ENCODE assay signal across 30 mouse cellular contexts in genomic region chr1:40590931-40591330, GRCm38 (mm10). TPM values are rescaled to one million over a fixed set of nuclear protein-coding genes. Genes with fewer than 3 reads are reported as not detected.
DNase-seq lines count a peak whose midpoint lies in the region; ATAC-seq and TF ChIP-seq lines count a peak whose summit lies in the region.
"Had no signal": no experiment of that assay in that cellular context is flagged by ENCODE, and none has a peak within 500 bp of the region (broad histone marks: within the 10 kb centered on the region; RNA-seq: fewer than 3 reads in every experiment).

No protein-coding gene starts in this region.

- WGBS in lung, adult 2 months, result 77% methylated on average over 4 of the region's 4 CpGs
- 81% methylated on average over 4 of the region's 4 CpGs for WGBS in stomach, postnatal 0 days

- DNase-seq in gastrocnemius, adult 18-20 months (ENCODE audit: low spot score), result peak; percentile 15
- DNase-seq in gastrocnemius, postnatal 4 days (ENCODE audit: low spot score in 2 of 2), result no peak
- DNase-seq in lung, adult 18-20 months, result peak; percentile 27 to 34
- no peak for DNase-seq in lung, adult 2 months
- no peak for DNase-seq in stomach, postnatal 0 days (ENCODE audit: low spot score)
- no peak for DNase-seq in neural tube, embryonic 10.5 days (ENCODE audit: extremely low spot score, low spot score)
- DNase-seq: adrenal gland, adult 2 months; adrenal gland, postnatal 14 days; cerebellum, adult 11 months; cerebellum, adult 2 months; cerebellum, adult 9-11 months; cerebellum, postnatal 25 days; gastrocnemius, postnatal 25 days; heart, adult 18-20 months; heart, postnatal 10 days; heart, postnatal 4 days had no signal

- no peak for TF ChIP-seq EP300 in stomach, postnatal 0 days (optimal IDR thresholded peaks at IDR 0.05)

- TF ChIP-seq CTCF in lung, adult 2 months (IDR thresholded peaks at IDR 0.05; ENCODE audit: insufficient read depth, low read length), result no peak
- no peak for TF ChIP-seq CTCF in stomach, postnatal 0 days (IDR thresholded peaks at IDR 0.05; ENCODE audit: low read depth)

- H3K9ac ChIP-seq in stomach, postnatal 0 days (ENCODE audit: low read length), result no peak overlapping the region
- H3K9ac ChIP-seq: embryonic facial prominence, embryonic 13.5 days; forebrain, embryonic 13.5 days; heart, embryonic 12.5 days; heart, embryonic 15.5 days; hindbrain, embryonic 14.5 days had no signal

- no peaks in the 10 kb centered on the region for H3K4me1 ChIP-seq in lung, adult 2 months (ENCODE audit: control insufficient read depth, insufficient read depth, low read length)
- no peaks in the 10 kb centered on the region for H3K4me1 ChIP-seq in stomach, postnatal 0 days (replicated peaks; ENCODE audit: control insufficient read depth, insufficient read depth)
- H3K4me1 ChIP-seq: forebrain, embryonic 10.5 days; forebrain, embryonic 13.5 days; heart, embryonic 12.5 days; heart, embryonic 15.5 days had no signal

- no peak for TF ChIP-seq POLR2A in lung, adult 2 months (IDR thresholded peaks at IDR 0.05; ENCODE audit: borderline replicate concordance, extremely low read depth, low read depth, low read length)

- H3K4me3 ChIP-seq in lung, adult 2 months (replicated peaks; ENCODE audit: extremely low read depth, low read depth, low read length), result no peak overlapping the region
- H3K4me3 ChIP-seq in stomach, postnatal 0 days (ENCODE audit: low read depth, low read length), result no peak overlapping the region
- H3K4me3 ChIP-seq: embryonic facial prominence, embryonic 13.5 days; forebrain, embryonic 10.5 days; forebrain, embryonic 13.5 days; heart, embryonic 12.5 days; heart, embryonic 15.5 days had no signal

- no peak overlapping the region for H3K27ac ChIP-seq in stomach, postnatal 0 days (replicated peaks)
- H3K27ac ChIP-seq: embryonic facial prominence, embryonic 13.5 days; forebrain, embryonic 10.5 days; forebrain, embryonic 13.5 days; heart, embryonic 15.5 days; hindbrain, embryonic 14.5 days; hindbrain, postnatal 0 days had no signal

- H3K9me3 ChIP-seq in stomach, postnatal 0 days (ENCODE audit: control insufficient read depth, low read length), result no peaks in the 10 kb centered on the region
- H3K9me3 ChIP-seq: embryonic facial prominence, embryonic 13.5 days; forebrain, embryonic 10.5 days; forebrain, embryonic 13.5 days; heart, embryonic 12.5 days; heart, embryonic 15.5 days had no signal

- no peak overlapping the region for H3K4me2 ChIP-seq in stomach, postnatal 0 days (replicated peaks; ENCODE audit: low read depth)
- H3K4me2 ChIP-seq: embryonic facial prominence, embryonic 13.5 days; forebrain, embryonic 13.5 days; heart, embryonic 12.5 days; heart, embryonic 15.5 days; hindbrain, embryonic 14.5 days had no signal

- no peaks in the 10 kb centered on the region for H3K36me3 ChIP-seq in stomach, postnatal 0 days (ENCODE audit: control insufficient read depth, insufficient read depth, low read length)
- H3K36me3 ChIP-seq: embryonic facial prominence, embryonic 13.5 days; forebrain, embryonic 10.5 days; heart, embryonic 12.5 days; heart, embryonic 15.5 days had no signal

- 0 out of 2 replicates have a peak, but pooled peaks have one; percentile 33 for ATAC-seq in granulocyte monocyte progenitor cell, adult 5-6 weeks (replicated peaks; ENCODE audit: poor library complexity, severe bottlenecking)
- ATAC-seq in stomach, postnatal 0 days (ENCODE audit: low FRiP score, low TSS enrichment), result 0 out of 2 replicates have a peak, but pooled peaks have one; percentile 14
- ATAC-seq: CD4-positive, CD25-positive, alpha-beta regulatory T cell, adult 4 months; forebrain, embryonic 13.5 days; forebrain, embryonic 16.5 days; hindbrain, postnatal 0 days; inflammation-experienced regulatory T-cells, adult 6 months had no signal

- H3K27me3 ChIP-seq in stomach, postnatal 0 days (ENCODE audit: control insufficient read depth, insufficient read depth, low read length), result no peaks in the 10 kb centered on the region
- H3K27me3 ChIP-seq: embryonic facial prominence, embryonic 13.5 days; forebrain, embryonic 13.5 days; heart, embryonic 12.5 days; heart, embryonic 15.5 days had no signal

RNA-seq across cellular contexts. Expression of gene Slc9a4, which starts 11.1 kb away (rescaled TPM):
- total RNA-seq in gastrocnemius, adult 18-20 months (2021), result under 1 TPM; 0.30 to 0.59 TPM
- total RNA-seq in gastrocnemius, postnatal 4 days (2021), result under 1 TPM in 1 of 2 experiments, not detected in 1; 0.26 TPM
- polyA plus RNA-seq in lung, adult 2 months (2012; rRNA removed), result 1.7 and 2.0 TPM in 2 replicates
- not detected in 2 replicates for total RNA-seq in granulocyte monocyte progenitor cell, adult 5-6 weeks (2014; fragmentation: Nextera tagmentation)
- total RNA-seq in granulocyte monocyte progenitor cell, adult 5-6 weeks (2017), result not detected in 2 replicates
- 27.4 and 31.4 TPM in 2 replicates for polyA plus RNA-seq in stomach, postnatal 0 days (2015; fragmentation: Nextera tagmentation; extraction: Ambion mirVana)
- total RNA-seq: adrenal gland, adult 2 months; adrenal gland, postnatal 14 days; common myeloid progenitor, adult 5-6 weeks; heart, postnatal 10 days; heart, postnatal 4 days; MEL had no signal
- polyA plus RNA-seq: adrenal gland, adult 2 months; CD4-positive, CD25-positive, alpha-beta regulatory T cell, adult 4 months; embryonic facial prominence, embryonic 13.5 days; forebrain, embryonic 10.5 days; forebrain, embryonic 13.5 days; heart, embryonic 12.5 days; heart, embryonic 15.5 days; hindbrain, embryonic 11.5 days; hindbrain, embryonic 14.5 days; hindbrain, postnatal 0 days; inflammation-experienced regulatory T-cells, adult 6 months had no signal

Comparison
In these comparisons a context has a peak if more than half of its experiments do, and no peak if none do; other contexts are left out.
1. DNase-seq: peak in gastrocnemius, adult 18-20 months (single experiment) and lung, adult 18-20 months (2 of 2); none in gastrocnemius, postnatal 4 days (0 of 2), lung, adult 2 months (single experiment), stomach, postnatal 0 days (single experiment) and neural tube, embryonic 10.5 days (single experiment).